Mouse (Mus musculus) myocyte (in vitro differentiated cells): ENCODE measurements at regions not wholly inside any gene's neighbourhood (a gene's known extent, or its start where the extent isn't known, plus 50 kb on each side); places are given as distances from the start of the nearest gene placed in this dataset.

Experiments
- CEBPB ChIP-seq: IDR thresholded peaks from 2 replicates; pipeline ENCODE4 v1.6.1; 2011; ENCODE audit warnings: mild to moderate bottlenecking, moderate library complexity; ENCODE audit not compliant: poor library complexity, insufficient read depth, severe bottlenecking
- E2F4 ChIP-seq: IDR thresholded peaks from one replicate; pipeline ENCODE4 v1.6.1; 2011; ENCODE audit warnings: mild to moderate bottlenecking, control low read depth, moderate library complexity; ENCODE audit not compliant: insufficient read depth
- MAX ChIP-seq: IDR thresholded peaks from one replicate; pipeline ENCODE4 v1.6.1; 2011; ENCODE audit warnings: low read depth, mild to moderate bottlenecking, control low read depth
- POLR2A ChIP-seq: IDR thresholded peaks from one replicate; pipeline ENCODE4 v1.6.1; 2011; ENCODE audit warnings: low read depth, mild to moderate bottlenecking, control low read depth, moderate library complexity; ENCODE audit not compliant: insufficient read length
- POLR2AphosphoS2 ChIP-seq: IDR thresholded peaks from one replicate; pipeline ENCODE4 v1.6.1; 2011; ENCODE audit warnings: low read depth, control low read depth; ENCODE audit not compliant: insufficient read length
- REST ChIP-seq: IDR thresholded peaks from one replicate; pipeline ENCODE4 v1.6.1; 2011; ENCODE audit warnings: mild to moderate bottlenecking, control low read depth, moderate library complexity; ENCODE audit not compliant: insufficient read depth, insufficient read length
- TCF12 ChIP-seq: IDR thresholded peaks from one replicate; pipeline ENCODE4 v1.6.1; 2011; ENCODE audit warnings: mild to moderate bottlenecking, control low read depth; ENCODE audit not compliant: poor library complexity, insufficient read depth, severe bottlenecking
- USF1 ChIP-seq: IDR thresholded peaks from one replicate; pipeline ENCODE4 v1.6.1; 2011; ENCODE audit warnings: low read depth, mild to moderate bottlenecking, control low read depth, moderate library complexity

DNA sequence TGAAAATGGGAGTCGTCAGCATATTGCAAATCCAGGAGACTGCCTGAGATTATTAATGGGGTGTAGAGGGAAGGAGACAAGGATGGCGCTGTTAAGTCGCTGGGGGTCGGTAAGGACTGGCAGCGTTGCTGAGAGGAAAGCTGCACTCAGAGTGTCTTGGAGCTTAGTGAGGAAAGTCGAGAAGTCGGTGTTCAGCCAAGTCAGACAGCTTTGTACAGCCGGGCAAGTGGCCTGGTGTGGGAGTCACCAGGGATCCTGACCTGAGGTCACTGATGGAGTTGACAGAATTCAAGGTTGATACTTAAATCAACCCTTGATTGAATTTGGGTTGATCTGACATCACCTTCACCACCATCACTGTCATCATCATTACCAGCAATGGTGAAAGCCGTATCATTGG is 175.3 kb downstream of the Slc30a10 start:
- TF ChIP-seq MAX: no peak
- no peak for TF ChIP-seq POLR2AphosphoS2
- TF ChIP-seq CEBPB: no peak
- no peak for TF ChIP-seq E2F4
- no peak for TF ChIP-seq POLR2A
- no peak for TF ChIP-seq USF1
- TF ChIP-seq TCF12: no peak
- no peak for TF ChIP-seq REST
